Mouse (Mus musculus): ENCODE measurements around the gene Srsf5. TPM values are rescaled to one million over a fixed set of nuclear protein-coding genes. Genes with fewer than 3 reads are reported as not detected.

Srsf5 gene
- total and polyA plus RNA-seq, 2 experiments from 2014 or later: 222 to 486 TPM

- Histone ChIP-seq H3K4me1 (ENCODE audit: insufficient read depth, low read length) (no peaks in the 10 kb centered on the region), H3K36me3 (ENCODE audit: insufficient read depth, low read length) (no peaks in the 10 kb centered on the region), H3K4me2 (ENCODE audit: low read depth, low read length) (no peak overlapping the region), H3K27me3 (ENCODE audit: insufficient read depth, low read length) (no peaks in the 10 kb centered on the region), H3K4me3 (ENCODE audit: low read length) (no peak overlapping the region), H3K9ac (replicated peaks; ENCODE audit: low read length) (no peak overlapping the region), H3K9me3 (ENCODE audit: low read length) (no peaks in the 10 kb centered on the region), H3K27ac (no peak overlapping the region)
- WGBS: 23% methylated on average over 7 of the region's 7 CpGs
- no peak for DNase-seq (ENCODE audit: low spot score)
- ATAC-seq: no peak
- TF ChIP-seq CTCF (IDR thresholded peaks at IDR 0.05; ENCODE audit: low read depth): no peak
Observed at GRCm38 (mm10) chr12:80925919-80926318, 19.4 kb upstream of the Srsf5 start.

DNA sequence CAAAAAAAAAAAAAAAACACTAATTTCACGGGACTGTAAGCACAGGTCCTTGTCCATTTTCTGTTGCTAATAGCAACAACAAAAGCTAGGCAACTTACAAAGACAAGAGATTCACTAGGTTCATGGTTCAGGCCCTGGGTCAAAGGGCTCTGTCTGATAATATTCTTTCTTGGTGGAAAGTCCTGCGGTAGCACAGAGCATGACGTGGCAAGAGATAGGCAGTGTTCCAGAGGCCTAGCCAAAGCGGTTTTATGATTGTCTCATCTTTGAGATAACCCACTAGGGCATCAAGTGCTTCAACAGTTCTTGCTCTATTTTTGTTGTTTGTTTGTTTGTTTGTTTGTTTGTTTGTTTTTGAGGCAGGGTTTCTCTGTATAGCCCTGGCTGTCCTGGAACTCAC, 18.8 kb upstream of the Srsf5 start:
- WGBS: 74% methylated on average over 4 of the region's 4 CpGs
- DNase-seq (ENCODE audit: low spot score): no peak

GRCm38 (mm10) chr12:80927518-80927917, 17.8 kb upstream of the Srsf5 start:
- DNase-seq (ENCODE audit: low spot score) (no peak), ATAC-seq (no peak)
- Histone ChIP-seq H3K36me3 (ENCODE audit: insufficient read depth, low read length) (no peaks in the 10 kb centered on the region), H3K27me3 (ENCODE audit: insufficient read depth, low read length) (no peaks in the 10 kb centered on the region), H3K9me3 (ENCODE audit: low read length) (no peaks in the 10 kb centered on the region), H3K4me2 (ENCODE audit: low read depth, low read length) (no peak overlapping the region), H3K4me1 (ENCODE audit: insufficient read depth, low read length) (no peaks in the 10 kb centered on the region), H3K27ac (no peak overlapping the region), H3K9ac (replicated peaks; ENCODE audit: low read length) (no peak overlapping the region), H3K4me3 (ENCODE audit: low read length) (no peak overlapping the region)
- no peak for TF ChIP-seq CTCF (IDR thresholded peaks at IDR 0.05; ENCODE audit: low read depth)
- WGBS: 96% methylated on average over 1 of the region's 1 CpGs

More for the DNA sequence above, 18.8 kb upstream of the Srsf5 start:
- Histone ChIP-seq H3K27me3 (ENCODE audit: insufficient read depth, low read length) (no peaks in the 10 kb centered on the region), H3K9ac (replicated peaks; ENCODE audit: low read length) (no peak overlapping the region), H3K36me3 (ENCODE audit: insufficient read depth, low read length) (no peaks in the 10 kb centered on the region), H3K27ac (no peak overlapping the region), H3K4me2 (ENCODE audit: low read depth, low read length) (no peak overlapping the region), H3K4me3 (ENCODE audit: low read length) (no peak overlapping the region), H3K9me3 (ENCODE audit: low read length) (no peaks in the 10 kb centered on the region), H3K4me1 (ENCODE audit: insufficient read depth, low read length) (no peaks in the 10 kb centered on the region)
- no peak for TF ChIP-seq CTCF (IDR thresholded peaks at IDR 0.05; ENCODE audit: low read depth)
- ATAC-seq: no peak

- Histone ChIP-seq H3K9me3 (ENCODE audit: low read length) (no peaks in the 10 kb centered on the region), H3K27me3 (ENCODE audit: insufficient read depth, low read length) (no peaks in the 10 kb centered on the region), H3K4me3 (ENCODE audit: low read length) (no peak overlapping the region), H3K36me3 (ENCODE audit: insufficient read depth, low read length) (no peaks in the 10 kb centered on the region), H3K4me2 (ENCODE audit: low read depth, low read length) (no peak overlapping the region), H3K4me1 (ENCODE audit: insufficient read depth, low read length) (no peaks in the 10 kb centered on the region), H3K9ac (replicated peaks; ENCODE audit: low read length) (no peak overlapping the region), H3K27ac (no peak overlapping the region)
- 76% methylated on average over 3 of the region's 3 CpGs for WGBS
- no peak for DNase-seq (ENCODE audit: low spot score)
- TF ChIP-seq CTCF (IDR thresholded peaks at IDR 0.05; ENCODE audit: low read depth): no peak
- ATAC-seq: no peak
Observed at GRCm38 (mm10) chr12:80928881-80929280, 16.4 kb upstream of the Srsf5 start.

DNA sequence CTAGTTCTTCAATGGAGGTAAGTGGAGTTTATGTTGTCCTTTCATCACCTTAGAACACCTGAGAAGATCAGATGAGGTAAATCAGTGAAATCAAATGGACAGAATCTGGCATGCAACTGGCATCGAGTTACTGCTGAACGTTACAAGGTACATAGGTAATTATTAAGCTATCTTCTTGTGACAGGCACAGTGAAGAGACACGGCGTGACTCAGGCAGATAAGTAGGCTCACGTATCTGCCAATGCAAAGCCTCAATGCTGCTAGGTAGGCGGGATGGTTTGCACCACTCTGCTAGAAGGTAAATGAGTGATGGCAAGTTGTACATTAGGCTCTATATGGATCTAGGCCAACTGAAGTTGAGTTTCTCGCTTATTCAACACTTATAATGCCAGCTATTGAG, 15.2 kb upstream of the Srsf5 start:
- no peak overlapping the region for H3K9ac ChIP-seq (replicated peaks; ENCODE audit: low read length)
- H3K4me1 ChIP-seq (ENCODE audit: insufficient read depth, low read length): no peaks in the 10 kb centered on the region
- TF ChIP-seq CTCF (IDR thresholded peaks at IDR 0.05; ENCODE audit: low read depth): no peak
- DNase-seq (ENCODE audit: low spot score) (no peak), ATAC-seq (no peak)
- H3K27ac ChIP-seq: no peak overlapping the region
- no peak overlapping the region for H3K4me3 ChIP-seq (ENCODE audit: low read length)
- H3K27me3 ChIP-seq (ENCODE audit: insufficient read depth, low read length): no peaks in the 10 kb centered on the region
- WGBS: 84% methylated on average over 7 of the region's 7 CpGs
- H3K36me3 ChIP-seq (ENCODE audit: insufficient read depth, low read length): no peaks in the 10 kb centered on the region
- no peak overlapping the region for H3K4me2 ChIP-seq (ENCODE audit: low read depth, low read length)
- no peaks in the 10 kb centered on the region for H3K9me3 ChIP-seq (ENCODE audit: low read length)

DNA sequence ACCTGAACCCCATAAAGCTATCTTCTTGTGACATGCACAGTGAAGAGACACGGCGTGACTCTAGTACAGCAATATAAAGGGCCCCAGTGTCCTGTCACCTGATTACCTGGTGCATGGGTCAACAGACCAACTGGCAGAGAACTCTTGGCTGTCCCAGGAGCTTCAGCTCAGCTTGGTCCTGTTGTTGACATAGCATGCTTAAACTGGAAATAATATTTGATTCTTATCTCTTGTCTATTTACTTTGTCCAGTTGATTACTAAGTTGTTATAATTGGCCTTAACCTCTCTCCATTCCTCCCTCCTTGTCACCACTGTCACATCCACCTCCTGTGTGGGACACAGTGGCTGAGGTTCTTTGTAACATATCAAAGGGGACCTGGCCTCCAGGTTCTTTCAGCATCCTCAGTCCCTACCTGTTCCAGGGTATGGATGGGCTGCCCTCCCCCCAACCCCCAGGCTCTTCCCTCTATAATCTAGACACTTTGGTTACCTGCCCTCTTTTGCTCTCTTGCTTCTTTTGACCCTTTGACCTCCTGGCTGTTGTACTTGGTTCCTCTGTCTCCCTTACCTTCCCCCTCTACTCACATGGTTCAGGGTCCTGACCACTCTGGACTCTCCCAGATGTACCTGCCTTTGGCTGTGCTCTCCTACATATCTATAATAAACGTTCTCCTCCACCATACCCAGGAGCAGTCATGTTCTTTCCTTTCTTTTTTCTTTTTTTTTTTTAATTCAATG, 13.7 kb upstream of the Srsf5 start:
- Histone ChIP-seq H3K27ac (no peak overlapping the region), H3K27me3 (ENCODE audit: insufficient read depth, low read length) (no peaks in the 10 kb centered on the region), H3K9me3 (ENCODE audit: low read length) (no peaks in the 10 kb centered on the region), H3K9ac (replicated peaks; ENCODE audit: low read length) (no peak overlapping the region), H3K4me3 (ENCODE audit: low read length) (no peak overlapping the region), H3K4me1 (ENCODE audit: insufficient read depth, low read length) (no peaks in the 10 kb centered on the region), H3K4me2 (ENCODE audit: low read depth, low read length) (no peak overlapping the region), H3K36me3 (ENCODE audit: insufficient read depth, low read length) (no peaks in the 10 kb centered on the region)
- no peak for ATAC-seq
- WGBS: 97% methylated on average over 3 of the region's 3 CpGs
- no peak for DNase-seq (ENCODE audit: low spot score)
- no peak for TF ChIP-seq CTCF (IDR thresholded peaks at IDR 0.05; ENCODE audit: low read depth)

DNA sequence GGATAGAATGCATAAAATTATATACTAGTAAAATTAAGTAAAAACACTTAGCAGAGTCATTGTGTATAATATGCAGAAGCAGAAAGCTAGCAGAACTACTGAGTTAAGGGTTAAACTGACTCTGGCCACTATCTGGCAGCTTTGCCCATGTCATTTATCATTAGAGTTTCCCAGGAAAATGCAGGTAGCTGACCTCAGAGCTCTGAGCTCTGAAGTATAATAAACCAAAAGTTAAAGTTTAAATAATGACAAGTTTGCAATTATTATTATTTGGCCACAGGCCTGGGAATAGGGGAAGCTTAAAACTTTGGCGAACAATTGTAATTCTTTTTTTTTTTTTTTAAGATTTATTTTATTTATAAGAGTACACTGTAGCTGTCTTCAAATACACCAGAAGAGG, 12.4 kb upstream of the Srsf5 start:
- Histone ChIP-seq H3K27me3 (ENCODE audit: insufficient read depth, low read length) (no peaks in the 10 kb centered on the region), H3K27ac (no peak overlapping the region), H3K9ac (replicated peaks; ENCODE audit: low read length) (no peak overlapping the region), H3K4me2 (ENCODE audit: low read depth, low read length) (no peak overlapping the region), H3K4me3 (ENCODE audit: low read length) (no peak overlapping the region), H3K4me1 (ENCODE audit: insufficient read depth, low read length) (no peaks in the 10 kb centered on the region), H3K36me3 (ENCODE audit: insufficient read depth, low read length) (no peaks in the 10 kb centered on the region), H3K9me3 (ENCODE audit: low read length) (no peaks in the 10 kb centered on the region)
- DNase-seq (ENCODE audit: low spot score): no peak
- no peak for ATAC-seq
- no peak for TF ChIP-seq CTCF (IDR thresholded peaks at IDR 0.05; ENCODE audit: low read depth)
- WGBS: 93% methylated on average over 1 of the region's 1 CpGs

Data from hindbrain, postnatal 0 days (tissue).